Mouse (Mus musculus): ENCODE data around the gene B4galt3.
A peak's percentile ranks its signal among the peaks of the same experiment; 100 is the strongest.
"Not testable (repeated sequence)": the region's sequence is repeated elsewhere in the genome, so short reads cannot be mapped to it uniquely, and the experiment has no call there.

B4galt3 gene

GRCm38 (mm10) chr1:171240911-171241310 lies 29.2 kb upstream of the B4galt3 start:
- no peak for DNase-seq

GRCm38 (mm10) chr1:171241952-171242351 lies 28.2 kb upstream of the B4galt3 start:
- DNase-seq: not testable (repeated sequence)

DNA sequence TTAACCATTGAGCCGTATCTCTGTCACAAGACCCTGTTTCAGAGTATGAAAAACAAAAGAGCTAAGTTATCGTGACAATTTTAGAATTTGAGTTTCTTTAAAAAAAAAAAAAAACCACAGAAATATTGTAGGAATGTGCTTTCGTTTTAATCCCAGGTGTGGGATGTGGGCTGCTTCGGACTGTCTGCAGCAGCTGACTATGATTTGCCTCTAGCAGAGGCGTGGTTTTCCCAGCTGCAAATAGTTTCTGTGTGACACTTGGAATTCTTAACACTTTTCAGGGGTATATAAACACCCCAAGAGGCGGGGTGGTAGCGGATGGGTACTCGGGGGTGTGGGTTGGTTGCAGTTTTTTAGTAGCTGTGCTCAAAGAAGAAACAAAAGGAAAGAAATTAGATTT lies 24.8 kb upstream of the B4galt3 start:
- no peak for DNase-seq

DNA sequence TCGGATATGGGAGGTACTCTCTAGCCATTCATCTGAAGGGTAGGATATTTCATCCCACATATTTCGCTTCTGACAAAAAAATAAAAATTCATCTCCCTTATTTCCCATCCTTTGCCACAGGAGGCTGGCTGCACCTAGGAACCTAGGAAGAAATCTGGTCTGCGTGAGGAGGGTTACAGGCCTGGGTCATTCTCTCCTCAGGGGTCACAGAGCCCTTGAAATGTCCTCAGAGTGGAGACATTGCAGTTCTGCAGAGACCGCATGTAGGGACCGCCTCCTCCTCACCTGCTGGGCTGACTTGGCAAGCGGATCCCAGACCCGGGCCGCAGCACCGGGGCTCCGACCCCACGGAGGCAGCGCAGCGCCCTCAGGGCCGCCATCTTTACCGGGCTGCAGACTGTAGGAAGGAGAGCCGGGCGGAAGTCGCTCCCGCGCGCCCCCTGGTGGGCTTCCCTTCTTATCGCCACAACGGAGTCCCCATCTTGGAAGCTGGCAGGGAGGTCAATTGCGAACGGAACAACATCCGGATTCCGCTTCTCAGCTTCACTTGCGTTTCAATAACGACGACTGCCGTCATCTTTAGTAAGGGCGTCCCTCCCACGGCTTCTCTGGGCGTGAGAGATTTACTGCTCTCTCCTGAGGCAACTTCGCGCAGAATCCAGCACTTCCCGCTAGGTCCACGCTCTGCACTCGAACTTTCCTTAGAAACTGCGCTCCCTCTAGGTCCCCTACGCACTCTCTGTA lies 23.2 kb upstream of the B4galt3 start:
- DNase-seq: peak; percentile 98 to 99

DNA sequence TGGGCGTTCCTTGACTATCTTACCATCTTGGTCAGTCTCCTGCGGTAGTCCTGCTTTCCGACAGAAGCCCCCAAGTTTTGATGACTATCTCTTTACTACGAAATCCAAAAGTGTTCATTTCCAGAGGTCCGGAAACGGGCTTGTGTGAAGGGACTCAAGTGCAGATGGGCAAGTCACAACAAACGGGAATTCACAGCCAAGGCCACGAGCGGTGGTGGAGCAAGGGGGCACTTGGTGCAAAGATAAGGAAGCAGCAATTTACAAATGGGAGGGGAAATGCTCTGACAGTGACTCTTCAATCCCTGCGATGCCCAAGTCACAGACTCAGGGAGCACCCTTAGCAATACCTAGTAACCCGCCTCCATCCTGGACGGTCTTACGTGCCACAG lies 22.7 kb upstream of the B4galt3 start:
- DNase-seq: peak in 1 of 2 experiments; percentile 32

DNA sequence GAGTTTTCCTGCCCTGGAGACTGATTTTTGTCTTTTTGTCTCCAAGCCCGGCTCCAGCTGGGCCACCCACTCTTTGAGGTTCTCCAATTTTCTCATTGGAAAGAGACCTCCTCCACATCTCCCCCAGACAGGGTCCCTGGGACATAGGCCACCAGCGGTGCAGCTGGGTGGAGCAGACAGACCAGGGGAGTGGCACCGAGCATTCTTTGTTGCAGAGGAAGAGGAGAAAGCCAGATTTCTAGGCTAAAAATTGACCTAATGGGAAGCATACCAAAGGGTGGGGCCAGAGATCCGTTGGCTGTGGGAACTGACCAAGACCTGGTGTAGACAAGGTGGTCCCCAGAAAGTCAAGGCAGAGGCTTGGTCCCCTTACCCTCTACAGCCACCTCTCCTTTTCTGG lies 22.2 kb upstream of the B4galt3 start:
- DNase-seq: no peak

DNA sequence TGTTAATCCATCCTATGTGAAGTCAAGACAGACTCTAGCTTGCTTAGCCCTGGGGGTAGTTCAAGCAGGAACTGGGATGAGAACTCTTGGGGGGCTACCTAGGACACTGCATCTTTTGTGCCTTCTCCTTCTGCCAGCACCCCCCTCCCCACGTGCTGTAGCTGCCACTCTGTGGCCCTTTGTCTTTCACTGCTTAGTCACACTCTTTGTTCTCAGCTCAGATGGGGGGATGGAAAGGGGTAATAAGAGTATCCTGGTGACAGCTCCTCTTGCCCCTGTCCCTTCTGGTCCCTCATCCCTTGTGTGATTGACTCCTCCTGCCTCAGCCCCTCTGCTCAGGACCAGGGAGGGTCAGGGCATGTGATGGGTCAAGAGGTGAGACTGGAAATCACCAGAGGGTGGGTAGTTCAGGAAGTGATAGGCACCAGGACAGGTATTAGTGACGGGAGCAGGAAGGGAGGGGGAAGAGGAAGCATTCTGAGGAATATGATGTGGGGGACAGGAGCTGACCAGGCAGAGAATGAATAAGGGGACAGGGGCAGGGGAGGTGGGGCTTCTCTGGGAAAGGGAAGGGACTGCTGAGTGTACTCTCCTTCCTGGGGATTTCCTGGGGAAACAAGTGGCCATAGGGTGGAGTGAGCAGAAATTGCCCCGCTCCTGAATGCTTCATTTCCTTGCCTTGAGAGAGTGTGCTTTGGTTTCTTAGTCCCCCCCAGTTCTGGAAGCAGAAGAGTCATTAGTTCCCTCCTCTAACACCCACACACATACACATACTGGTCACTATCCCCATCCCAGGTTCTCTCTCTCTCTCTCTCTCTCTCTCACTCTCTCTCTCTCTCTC lies 21.5 kb upstream of the B4galt3 start:
- no peak for DNase-seq

GRCm38 (mm10) chr1:171249913-171250600 lies 20.1 kb upstream of the B4galt3 start, which contains the start of gene Adamts4:
Adamts4 (plus strand) TSS chr1:171250421.
- no peak for DNase-seq

- no peak for DNase-seq
Measured at GRCm38 (mm10) chr1:171250680-171251593, 19.2 kb upstream of the B4galt3 start, which contains the start of gene Ndufs2. Ndufs2 (minus strand) TSS chr1:171251388.

DNA sequence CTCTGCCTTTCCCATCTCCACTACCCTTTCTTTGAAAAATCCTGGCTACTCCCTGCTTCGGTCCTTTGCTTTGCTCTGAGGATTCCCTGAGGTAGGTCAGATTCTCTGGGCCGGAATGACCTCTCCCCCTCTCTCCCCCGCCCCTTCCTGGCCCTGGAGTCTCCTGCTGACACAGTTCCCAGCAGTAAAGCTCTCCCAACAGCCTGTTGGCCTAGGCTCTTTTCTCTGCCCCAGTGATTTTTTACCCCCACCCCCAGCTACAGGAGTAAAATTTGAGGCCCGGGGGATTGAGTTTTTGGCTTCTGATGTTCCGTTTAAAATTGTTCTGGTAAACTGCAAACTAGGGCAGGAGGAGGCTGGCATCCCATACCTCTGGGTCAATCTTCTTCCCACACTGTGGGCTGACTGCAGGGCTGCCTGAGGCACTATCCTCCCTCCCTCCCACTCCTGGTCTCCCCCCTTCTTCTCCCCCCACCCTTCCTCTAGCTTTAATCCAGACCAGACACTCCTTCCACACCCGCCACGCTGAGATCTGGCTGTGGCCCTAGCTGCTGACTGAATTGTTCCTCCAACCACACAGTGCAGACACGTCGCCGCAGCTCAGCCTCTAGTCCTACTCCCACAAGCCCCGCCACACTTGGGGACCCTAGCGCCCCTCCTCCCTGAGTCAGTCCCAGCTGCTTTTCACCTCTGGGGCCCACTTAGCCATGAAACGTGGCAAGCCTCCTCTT lies 18.4 kb upstream of the B4galt3 start:
- DNase-seq: no peak

- DNase-seq: no peak
Measured at GRCm38 (mm10) chr1:171252415-171252814, 17.7 kb upstream of the B4galt3 start.

GRCm38 (mm10) chr1:171256095-171256818 lies 13.9 kb upstream of the B4galt3 start:
- no peak for DNase-seq

- peak; percentile 53 to 70 for DNase-seq
Measured at GRCm38 (mm10) chr1:171256937-171257548, 13.1 kb upstream of the B4galt3 start.

DNA sequence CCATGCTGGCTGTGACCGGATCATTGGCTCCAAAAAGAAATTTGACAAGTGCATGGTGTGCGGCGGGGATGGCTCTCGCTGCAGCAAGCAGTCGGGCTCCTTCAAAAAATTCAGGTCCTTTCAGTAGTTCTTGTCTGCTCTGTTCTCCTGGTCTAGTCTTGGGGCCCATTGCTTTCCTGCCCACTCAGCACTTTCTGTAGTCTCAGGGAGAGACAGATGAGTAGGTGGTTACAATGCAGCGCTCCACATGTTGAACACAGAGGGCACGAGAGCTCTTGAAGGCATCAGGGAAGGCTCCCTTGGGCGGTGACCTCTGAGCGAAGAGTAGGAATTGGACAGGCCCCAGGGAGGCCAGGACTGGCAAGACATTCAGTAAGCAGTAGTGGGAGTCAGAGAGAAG lies 12.3 kb upstream of the B4galt3 start:
- no peak for DNase-seq

GRCm38 (mm10) chr1:171258921-171259320 lies 11.2 kb upstream of the B4galt3 start:
- no peak for DNase-seq

DNA sequence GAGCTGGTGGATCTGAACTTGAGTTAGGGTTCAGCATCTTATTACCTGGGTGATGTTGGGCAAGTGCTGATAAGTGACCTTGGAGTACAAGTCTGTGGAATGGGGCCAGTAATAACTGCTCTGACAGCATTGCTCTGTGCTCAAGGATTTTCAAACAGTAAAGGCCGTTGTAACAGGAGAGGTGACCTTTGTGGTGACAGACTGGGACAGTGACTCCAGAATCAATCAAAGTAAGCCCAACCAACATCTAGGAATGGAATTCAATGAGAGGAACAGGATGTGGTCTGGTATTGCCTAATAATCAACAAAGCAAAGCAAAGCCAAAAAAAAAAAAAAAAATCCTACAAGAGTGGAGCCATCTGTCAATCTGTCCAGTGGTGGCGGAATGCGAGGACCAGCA lies 9.8 kb upstream of the B4galt3 start:
- DNase-seq: no peak

DNA sequence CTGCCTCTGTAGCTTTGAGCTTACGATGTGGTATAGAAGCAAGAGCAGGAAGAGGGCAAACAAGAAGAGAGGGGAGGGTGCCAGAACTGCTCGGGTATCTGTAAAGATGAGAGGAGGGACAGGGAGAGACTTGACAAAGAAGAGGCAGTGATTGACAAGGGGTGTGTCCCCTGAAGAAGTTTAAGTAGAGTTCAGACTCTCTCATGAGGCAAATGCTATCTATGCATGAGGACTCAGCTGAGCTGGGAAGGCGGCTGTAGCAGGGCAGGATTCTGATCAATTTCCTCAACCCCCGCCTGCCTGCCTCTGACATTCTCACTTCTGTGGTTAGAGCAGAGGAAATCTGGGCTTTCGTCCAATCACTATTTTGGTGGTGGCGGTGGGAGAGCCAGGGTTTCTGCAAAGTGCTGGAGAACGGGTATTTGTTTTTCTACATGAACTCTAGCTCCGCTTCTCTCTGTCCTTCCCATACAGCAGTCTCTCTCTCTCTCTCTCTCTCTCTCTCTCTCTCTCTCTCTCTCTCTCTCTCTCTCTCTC lies 7.5 kb upstream of the B4galt3 start:
- peak; percentile 66 to 72 for DNase-seq

- peak in 1 of 2 experiments; percentile 45 for DNase-seq
Measured at GRCm38 (mm10) chr1:171263185-171263611, 6.9 kb upstream of the B4galt3 start.

GRCm38 (mm10) chr1:171263666-171264461 lies 6.3 kb upstream of the B4galt3 start:
- no peak for DNase-seq

Measured in lung, adult 18-20 months (tissue).